Mouse (Mus musculus) adrenal gland, postnatal 4 days (tissue): ENCODE results near the gene Cntnap2. TPM values are rescaled to one million over a fixed set of nuclear protein-coding genes. Genes with fewer than 3 reads are reported as not detected.

Experiments used
- DNase-seq, 2 experiments: peaks; one replicate each; pipeline ENCODE4 v3.0.0; 2021 to 2022; ENCODE audit warnings: low spot score in 2 of 2, mixed read lengths in 2 of 2
- total RNA-seq, 2 experiments: library from RNA; stranded (reverse); gene quantifications; 2 replicates each; pipeline ENCODE4 v1.2.3; 2021

Gene Cntnap2
- total RNA-seq, 2 experiments from 2014 or later, result 4.9 to 5.3 TPM

DNA sequence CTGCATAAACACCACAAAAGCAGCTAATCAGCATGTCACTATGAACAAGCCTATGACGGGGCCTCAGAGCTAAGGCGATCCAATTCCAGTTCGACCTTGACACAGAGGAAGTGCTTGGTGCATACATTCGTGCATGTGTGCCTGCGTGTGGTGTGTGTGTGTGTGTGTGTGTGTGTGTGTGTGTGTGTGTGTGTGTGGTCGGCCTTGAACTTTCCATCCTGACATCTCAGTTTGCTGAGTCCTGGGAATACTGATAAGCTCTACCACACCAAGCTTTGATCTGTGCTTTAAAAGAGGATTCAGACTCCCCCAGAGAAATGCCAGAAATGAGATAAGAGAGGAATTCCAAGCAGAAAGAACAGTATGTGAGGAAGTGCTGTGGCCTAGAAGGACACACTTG, 2279.0 kb downstream of the Cntnap2 start:
- DNase-seq, result no peak

DNA sequence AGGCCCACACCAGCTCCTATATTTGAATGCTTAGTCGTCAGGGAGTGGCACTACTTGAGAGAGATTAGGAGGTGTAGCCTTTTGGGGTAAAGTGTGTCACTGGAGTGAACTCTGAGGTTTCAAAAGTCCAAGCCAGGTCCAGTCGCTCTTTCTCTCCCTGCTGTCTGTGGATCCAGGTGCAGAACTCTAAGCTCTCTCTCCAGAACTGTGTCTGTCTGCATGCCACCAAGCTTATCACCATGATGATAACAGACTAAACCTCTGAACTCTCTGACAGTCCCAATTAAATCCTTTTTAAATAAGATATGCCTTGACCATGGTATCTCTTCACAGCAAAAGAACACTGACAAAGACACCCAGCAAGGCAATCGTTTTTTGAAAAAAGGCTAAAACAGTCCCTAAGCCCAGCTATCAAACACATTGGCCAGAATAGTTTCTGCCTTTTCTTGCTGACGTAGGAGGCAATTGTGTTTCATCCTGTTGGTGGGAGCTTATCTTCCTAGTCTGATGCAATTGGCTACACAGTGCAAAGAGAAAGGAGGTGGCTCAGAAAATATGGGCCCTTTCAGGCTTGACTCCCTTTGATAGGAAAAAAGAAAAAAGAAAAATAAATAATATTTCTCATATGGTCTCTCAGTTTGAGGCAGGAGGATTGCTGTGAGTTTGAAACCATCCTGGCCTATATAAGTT, 2281.8 kb downstream of the Cntnap2 start:
- DNase-seq, result no peak

DNA sequence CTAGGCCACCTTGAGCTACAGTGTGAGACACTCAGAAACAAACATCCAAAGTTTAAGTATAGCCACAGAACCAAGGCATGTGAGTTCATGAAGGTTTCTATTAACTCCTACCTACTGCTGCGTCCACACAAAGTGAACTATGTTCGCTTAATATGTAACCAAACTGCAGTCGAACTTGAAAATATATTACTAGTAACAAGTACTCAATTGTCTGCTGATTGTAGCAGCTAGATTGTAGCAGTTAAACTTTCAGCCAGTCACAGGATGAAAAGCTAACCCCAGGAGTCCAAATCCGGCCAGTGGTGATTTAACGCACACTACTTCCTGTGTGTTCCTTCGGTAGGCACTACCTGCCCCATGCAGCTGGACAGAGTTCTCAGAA, 2282.3 kb downstream of the Cntnap2 start:
- no peak for DNase-seq

DNA sequence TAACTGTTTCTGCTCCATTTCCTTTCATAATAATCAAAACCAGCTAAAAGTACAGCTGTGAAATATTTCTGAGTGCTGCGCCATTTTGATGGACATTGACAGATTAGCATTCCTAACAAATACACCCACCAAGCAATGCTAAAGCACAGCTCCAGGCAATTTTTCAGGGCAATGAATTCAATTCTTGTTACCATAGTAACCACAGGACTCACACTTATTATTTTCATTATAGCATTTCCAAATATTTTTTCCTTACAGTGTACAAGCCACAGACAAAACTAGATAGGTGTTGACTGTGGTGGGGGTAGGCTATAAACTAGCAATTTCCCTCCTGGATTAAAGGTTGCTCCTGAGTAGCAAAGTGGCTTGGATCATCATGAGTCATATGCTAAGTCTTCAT, 2284.1 kb downstream of the Cntnap2 start:
- no peak for DNase-seq

DNA sequence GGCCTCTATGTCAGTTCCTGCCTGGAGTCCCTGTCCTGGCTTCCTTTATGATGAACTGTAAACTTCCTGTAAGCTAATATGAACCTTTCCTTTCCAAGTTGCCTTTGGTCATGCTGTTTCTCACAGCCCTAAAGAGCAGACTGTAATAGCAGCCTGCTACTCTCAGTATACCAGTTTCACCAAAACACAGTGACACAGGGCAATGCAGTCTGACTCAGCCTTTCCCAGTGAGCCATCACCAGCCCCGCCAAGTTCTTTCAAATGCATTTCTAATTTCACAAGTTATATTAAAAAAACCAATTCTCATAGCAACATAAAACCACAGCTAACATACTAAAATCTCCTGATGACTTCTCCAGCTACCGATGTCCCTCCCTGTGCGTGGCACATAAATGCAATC, 2285.5 kb downstream of the Cntnap2 start:
- no peak for DNase-seq

DNA sequence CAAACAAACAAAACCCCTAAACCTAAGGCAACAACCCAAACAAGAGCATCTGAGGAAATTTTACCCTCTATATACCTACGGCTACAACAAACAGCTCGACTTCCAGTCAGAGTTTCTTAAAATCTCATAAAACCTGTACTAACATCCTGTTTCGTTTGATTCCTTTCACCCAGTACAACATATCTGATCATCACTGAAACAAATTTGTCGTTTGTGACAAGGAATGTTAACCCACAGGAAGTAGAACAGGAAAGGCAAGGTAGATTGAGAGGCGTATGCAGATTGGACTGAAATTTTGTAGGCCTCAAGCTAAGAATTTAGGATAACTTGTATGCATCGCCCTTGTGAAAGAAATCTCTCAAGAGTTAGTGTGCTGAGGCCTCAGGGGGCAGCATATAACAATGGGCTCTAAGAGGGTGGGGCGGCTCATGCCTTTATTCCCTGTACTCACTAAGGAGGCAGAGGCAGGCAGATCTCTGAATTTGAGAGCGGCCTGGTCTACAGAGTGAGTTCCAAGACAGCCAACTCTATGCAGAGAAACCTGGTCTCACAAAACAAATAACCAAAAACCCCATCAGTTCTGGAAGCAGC, 2291.0 kb downstream of the Cntnap2 start:
- DNase-seq, result no peak
